Mouse (Mus musculus): ENCODE results near the gene Actrt2. TPM values are rescaled to one million over a fixed set of nuclear protein-coding genes. Genes with fewer than 3 reads are reported as not detected.

Actrt2 gene
- total and polyA plus RNA-seq, 2 experiments from 2014 or later = not detected

DNA sequence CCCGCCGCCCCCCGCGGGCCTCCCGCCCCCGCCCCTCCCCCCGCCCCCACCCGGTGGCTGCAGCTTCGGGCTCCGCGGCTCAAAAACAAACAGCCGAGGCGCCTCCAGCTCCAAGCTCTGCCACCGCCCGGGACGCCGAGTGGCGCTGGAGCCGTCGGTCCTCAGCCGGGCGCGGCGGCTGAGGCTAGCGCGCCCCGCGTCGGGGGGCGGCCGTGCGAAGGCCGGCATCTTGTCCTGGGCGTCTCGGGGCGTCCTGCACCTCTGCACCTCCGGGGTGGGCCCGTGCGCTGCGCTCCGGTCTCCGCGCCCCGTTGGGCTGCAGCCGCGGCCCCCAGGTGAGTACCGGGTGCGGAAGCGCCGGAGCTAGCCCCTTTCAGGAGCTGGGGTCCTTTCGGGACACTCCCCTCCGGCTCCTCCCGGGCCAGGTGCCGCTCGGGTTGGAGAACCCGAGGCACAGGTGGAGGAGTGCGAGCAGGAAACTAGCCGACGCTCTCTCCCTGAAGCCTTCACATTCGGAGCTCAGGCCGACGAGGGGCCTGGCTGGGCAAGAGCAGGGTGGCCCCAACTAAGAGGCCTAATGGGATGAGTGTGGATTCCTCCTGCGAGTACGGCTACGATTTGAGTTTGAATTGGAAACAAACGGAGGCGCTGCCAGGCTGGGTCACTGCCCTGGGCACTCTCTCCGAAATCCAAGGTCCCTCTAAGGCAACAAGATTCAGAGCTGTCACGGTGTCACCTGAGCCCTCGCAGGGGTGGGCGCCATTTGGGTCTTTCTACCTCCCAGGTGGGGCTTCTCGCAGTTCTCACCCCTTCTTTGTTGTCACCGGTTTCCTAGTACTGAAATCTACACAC, 30.0 kb downstream of the Actrt2 start:
- Histone ChIP-seq H3K9ac (replicated peaks; ENCODE audit: low read depth, low read length) (peak overlapping the region; percentile 86), H3K4me3 (ENCODE audit: low read depth, low read length) (peak overlapping the region; percentile 68), H3K27ac (ENCODE audit: low read depth) (peak overlapping the region; percentile 91), H3K36me3 (replicated peaks; ENCODE audit: control insufficient read depth, insufficient read depth, low read length) (no peaks in the 10 kb centered on the region), H3K27me3 (ENCODE audit: control insufficient read depth, insufficient read depth, low read length) (peaks cover 63% of the 10 kb centered on the region), H3K4me1 (ENCODE audit: control insufficient read depth, insufficient read depth) (0 out of 2 replicates have a peak, but pooled peaks cover 3% of the 10 kb centered on the region), H3K9me3 (replicated peaks; ENCODE audit: control insufficient read depth, low read length) (no peaks in the 10 kb centered on the region), H3K4me2 (ENCODE audit: low read depth, low read length) (peak overlapping the region; percentile 75)
- DNase-seq (ENCODE audit: low spot score) = no peak
- ATAC-seq (ENCODE audit: insufficient read depth, low read depth) = no peak
- TF ChIP-seq CTCF (IDR thresholded peaks at IDR 0.05; ENCODE audit: low read depth) = no peak
- TF ChIP-seq EP300 (IDR thresholded peaks at IDR 0.05; ENCODE audit: low read depth) = no peak
- under 1% methylated on average over 64 of the region's 73 CpGs for WGBS

- no peaks in the 10 kb centered on the region for H3K9me3 ChIP-seq (replicated peaks; ENCODE audit: control insufficient read depth, low read length)
- H3K27me3 ChIP-seq (ENCODE audit: control insufficient read depth, insufficient read depth, low read length) = peaks cover 60% of the 10 kb centered on the region
- WGBS = 2% methylated on average over 47 of the region's 47 CpGs
- H3K9ac ChIP-seq (replicated peaks; ENCODE audit: low read depth, low read length) = peak within 1 kb of the TSS; percentile 86
- DNase-seq (ENCODE audit: low spot score) (peak; percentile 51), ATAC-seq (ENCODE audit: insufficient read depth, low read depth) (peak; percentile 40)
- H3K36me3 ChIP-seq (replicated peaks; ENCODE audit: control insufficient read depth, insufficient read depth, low read length) = no peaks in the 10 kb centered on the region
- TF ChIP-seq EP300 (IDR thresholded peaks at IDR 0.05; ENCODE audit: low read depth) = no peak
- no peak for TF ChIP-seq CTCF (IDR thresholded peaks at IDR 0.05; ENCODE audit: low read depth)
- H3K4me3 ChIP-seq (ENCODE audit: low read depth, low read length) = peak within 1 kb of the TSS; percentile 68
- peak within 1 kb of the TSS; percentile 91 for H3K27ac ChIP-seq (ENCODE audit: low read depth)
- H3K4me2 ChIP-seq (ENCODE audit: low read depth, low read length) = peak within 1 kb of the TSS; percentile 75
- 0 out of 2 replicates have a peak, but pooled peaks cover 3% of the 10 kb centered on the region for H3K4me1 ChIP-seq (ENCODE audit: control insufficient read depth, insufficient read depth)
Observed at GRCm38 (mm10) chr4:154636721-154637311, 30.9 kb downstream of the Actrt2 start, which contains the start of gene Prdm16. Prdm16 (minus strand) TSS chr4:154636873.

DNA sequence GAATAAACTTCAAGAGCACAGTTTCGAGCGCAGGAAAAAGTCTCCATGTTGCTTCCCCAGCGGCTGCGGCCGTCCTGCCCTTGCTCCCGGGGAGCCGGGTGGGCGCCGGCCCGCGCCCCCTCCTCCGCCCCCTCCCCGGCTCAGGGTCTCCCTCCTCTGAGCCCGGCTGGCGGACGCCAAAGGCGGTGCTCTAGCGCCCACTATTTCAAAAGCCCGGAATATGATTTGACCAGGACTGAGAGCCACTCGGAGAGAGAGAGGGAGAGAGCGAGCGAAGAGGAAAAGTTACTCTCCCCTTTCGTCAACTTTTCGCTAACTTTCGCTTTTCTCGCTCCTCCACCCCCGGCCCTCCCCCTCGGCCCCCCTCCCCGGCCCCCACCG, 31.6 kb downstream of the Actrt2 start:
- H3K36me3 ChIP-seq (replicated peaks; ENCODE audit: control insufficient read depth, insufficient read depth, low read length) = no peaks in the 10 kb centered on the region
- ATAC-seq (ENCODE audit: insufficient read depth, low read depth) (peak; percentile 53), DNase-seq (ENCODE audit: low spot score) (peak; percentile 79)
- peak overlapping the region; percentile 91 for H3K27ac ChIP-seq (ENCODE audit: low read depth)
- H3K9ac ChIP-seq (replicated peaks; ENCODE audit: low read depth, low read length) = peak overlapping the region; percentile 86
- H3K27me3 ChIP-seq (ENCODE audit: control insufficient read depth, insufficient read depth, low read length) = peaks cover 57% of the 10 kb centered on the region
- WGBS = 0% methylated on average over 17 of the region's 30 CpGs
- no peaks in the 10 kb centered on the region for H3K9me3 ChIP-seq (replicated peaks; ENCODE audit: control insufficient read depth, low read length)
- peaks cover 7% of the 10 kb centered on the region; the same call in 1 of the 2 replicates for H3K4me1 ChIP-seq (ENCODE audit: control insufficient read depth, insufficient read depth)
- peak overlapping the region; percentile 75 for H3K4me2 ChIP-seq (ENCODE audit: low read depth, low read length)
- TF ChIP-seq CTCF (IDR thresholded peaks at IDR 0.05; ENCODE audit: low read depth) (peak; percentile 41; the same call in 1 of the 2 replicates), EP300 (IDR thresholded peaks at IDR 0.05; ENCODE audit: low read depth) (no peak)
- H3K4me3 ChIP-seq (ENCODE audit: low read depth, low read length) = peak overlapping the region; percentile 68

GRCm38 (mm10) chr4:154635241-154636052, 32.2 kb downstream of the Actrt2 start:
- no peak for TF ChIP-seq EP300 (IDR thresholded peaks at IDR 0.05; ENCODE audit: low read depth)
- no peak for TF ChIP-seq CTCF (IDR thresholded peaks at IDR 0.05; ENCODE audit: low read depth)
- Histone ChIP-seq H3K9me3 (replicated peaks; ENCODE audit: control insufficient read depth, low read length) (no peaks in the 10 kb centered on the region), H3K4me2 (ENCODE audit: low read depth, low read length) (peak overlapping the region; percentile 75), H3K27ac (ENCODE audit: low read depth) (peak overlapping the region; percentile 91), H3K9ac (replicated peaks; ENCODE audit: low read depth, low read length) (peak overlapping the region; percentile 86), H3K27me3 (ENCODE audit: control insufficient read depth, insufficient read depth, low read length) (peaks cover 56% of the 10 kb centered on the region), H3K36me3 (replicated peaks; ENCODE audit: control insufficient read depth, insufficient read depth, low read length) (no peaks in the 10 kb centered on the region), H3K4me3 (ENCODE audit: low read depth, low read length) (peak overlapping the region; percentile 68), H3K4me1 (ENCODE audit: control insufficient read depth, insufficient read depth) (peaks cover 11% of the 10 kb centered on the region; the same call in 1 of the 2 replicates)
- WGBS = under 1% methylated on average over 94 of the region's 94 CpGs
- ATAC-seq (ENCODE audit: insufficient read depth, low read depth) (peak; percentile 28), DNase-seq (ENCODE audit: low spot score) (no peak)
